Mouse (Mus musculus) testis, adult 2 months (tissue): ENCODE results near the gene Tanc1. TPM values are rescaled to one million over a fixed set of nuclear protein-coding genes. Genes with fewer than 3 reads are reported as not detected.

Experiments
- H3K27ac ChIP-seq: fragments of 200-500 bp; 2 replicates; pipeline ENCODE4 v1.5.1; 2012; ENCODE audit warnings: low read depth, low read length; ENCODE audit not compliant: control insufficient read depth, insufficient read depth
- H3K27me3 ChIP-seq: fragments of 200-500 bp; 2 replicates; pipeline ENCODE4 v1.6.1; 2012; ENCODE audit warnings: mild to moderate bottlenecking, low read length, moderate library complexity; ENCODE audit not compliant: control insufficient read depth, insufficient read depth
- H3K36me3 ChIP-seq: fragments of 200-500 bp; 2 replicates; pipeline ENCODE4 v1.6.1; 2012; ENCODE audit warnings: mild to moderate bottlenecking, low read length; ENCODE audit not compliant: control insufficient read depth, insufficient read depth
- H3K4me1 ChIP-seq: fragments of 200-500 bp; 2 replicates; pipeline ENCODE4 v1.6.1; 2012; ENCODE audit warnings: low read length; ENCODE audit not compliant: control insufficient read depth, insufficient read depth
- H3K4me3 ChIP-seq: fragments of 200-500 bp; 2 replicates; pipeline ENCODE4 v1.5.1; 2012; ENCODE audit warnings: low read depth, mild to moderate bottlenecking, low read length, moderate library complexity, mixed read lengths; ENCODE audit not compliant: control insufficient read depth
- CTCF ChIP-seq: fragments of 200-500 bp; IDR thresholded peaks from 2 replicates; pipeline ENCODE4 v1.5.1; 2012; ENCODE audit warnings: low read depth, mild to moderate bottlenecking, inconsistent platforms, low read length, moderate library complexity; ENCODE audit not compliant: control insufficient read depth, insufficient read depth, insufficient replicate concordance
- POLR2A ChIP-seq: fragments of 200-500 bp; IDR thresholded peaks from 2 replicates; pipeline ENCODE4 v1.6.1; 2012; ENCODE audit warnings: low read depth, mild to moderate bottlenecking, inconsistent platforms, low read length, moderate library complexity; ENCODE audit not compliant: control insufficient read depth
- polyA plus RNA-seq: library from polyadenylated mRNA; depleted of rRNA; stranded (reverse); fragments of >200 nt; gene quantifications from 2 replicates; pipeline ENCODE4 v1.2.3, GENCODE M21; 2012

Gene Tanc1
- polyA plus RNA-seq, 1 experiment = 7.0 TPM

- TF ChIP-seq CTCF (no peak), POLR2A (no peak)
- Histone ChIP-seq H3K4me1 (no peaks in the 10 kb centered on the region), H3K4me3 (no peak overlapping the region), H3K27ac (no peak overlapping the region), H3K36me3 (no peaks in the 10 kb centered on the region), H3K27me3 (no peaks in the 10 kb centered on the region)
Measured at GRCm38 (mm10) chr2:59783832-59784627, 172.2 kb downstream of the Tanc1 start.

GRCm38 (mm10) chr2:59784628-59784883 is 172.7 kb downstream of the Tanc1 start:
- no peak for TF ChIP-seq CTCF
- H3K4me3 ChIP-seq = no peak overlapping the region
- H3K36me3 ChIP-seq = no peaks in the 10 kb centered on the region
- no peaks in the 10 kb centered on the region for H3K4me1 ChIP-seq
- H3K27me3 ChIP-seq = no peaks in the 10 kb centered on the region
- no peak overlapping the region for H3K27ac ChIP-seq

- Histone ChIP-seq H3K36me3 (no peaks in the 10 kb centered on the region), H3K4me3 (no peak overlapping the region), H3K27ac (no peak overlapping the region), H3K4me1 (no peaks in the 10 kb centered on the region), H3K27me3 (no peaks in the 10 kb centered on the region)
- TF ChIP-seq CTCF (no peak), POLR2A (no peak)
Measured at GRCm38 (mm10) chr2:59785597-59785996, 173.8 kb downstream of the Tanc1 start.

- Histone ChIP-seq H3K4me3 (no peak overlapping the region), H3K27me3 (no peaks in the 10 kb centered on the region), H3K27ac (no peak overlapping the region), H3K4me1 (no peaks in the 10 kb centered on the region), H3K36me3 (no peaks in the 10 kb centered on the region)
- no peak for TF ChIP-seq CTCF
- no peak for TF ChIP-seq POLR2A
Measured at GRCm38 (mm10) chr2:59788704-59789500, 177.1 kb downstream of the Tanc1 start.

GRCm38 (mm10) chr2:59791596-59791995 is 179.8 kb downstream of the Tanc1 start:
- Histone ChIP-seq H3K36me3 (no peaks in the 10 kb centered on the region), H3K27me3 (no peaks in the 10 kb centered on the region), H3K4me1 (no peaks in the 10 kb centered on the region), H3K27ac (no peak overlapping the region), H3K4me3 (no peak overlapping the region)
- TF ChIP-seq POLR2A (no peak), CTCF (no peak)

DNA sequence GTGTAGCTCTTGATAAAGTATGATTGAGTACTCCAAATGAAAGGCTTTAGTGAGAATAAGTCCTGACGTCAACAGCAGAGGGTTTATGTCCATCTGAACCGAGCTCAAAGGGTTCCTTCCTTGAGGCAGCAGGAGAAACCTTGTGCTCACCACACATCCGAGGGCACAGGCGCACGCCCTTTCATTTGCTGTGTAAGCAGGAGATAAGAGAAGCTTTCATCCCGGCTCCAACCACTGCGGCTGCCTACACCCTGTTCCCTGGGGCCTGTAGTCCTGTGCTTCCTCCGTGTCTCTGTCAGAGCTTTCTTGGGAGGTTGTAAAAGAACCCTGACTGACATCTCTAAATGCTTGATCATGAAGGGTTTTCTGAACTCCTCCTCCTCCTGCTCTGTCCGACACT is 181.5 kb downstream of the Tanc1 start:
- no peaks in the 10 kb centered on the region for H3K27me3 ChIP-seq
- no peak for TF ChIP-seq POLR2A
- no peak for TF ChIP-seq CTCF
- H3K36me3 ChIP-seq = no peaks in the 10 kb centered on the region
- no peak overlapping the region for H3K4me3 ChIP-seq
- H3K27ac ChIP-seq = no peak overlapping the region
- no peaks in the 10 kb centered on the region for H3K4me1 ChIP-seq

DNA sequence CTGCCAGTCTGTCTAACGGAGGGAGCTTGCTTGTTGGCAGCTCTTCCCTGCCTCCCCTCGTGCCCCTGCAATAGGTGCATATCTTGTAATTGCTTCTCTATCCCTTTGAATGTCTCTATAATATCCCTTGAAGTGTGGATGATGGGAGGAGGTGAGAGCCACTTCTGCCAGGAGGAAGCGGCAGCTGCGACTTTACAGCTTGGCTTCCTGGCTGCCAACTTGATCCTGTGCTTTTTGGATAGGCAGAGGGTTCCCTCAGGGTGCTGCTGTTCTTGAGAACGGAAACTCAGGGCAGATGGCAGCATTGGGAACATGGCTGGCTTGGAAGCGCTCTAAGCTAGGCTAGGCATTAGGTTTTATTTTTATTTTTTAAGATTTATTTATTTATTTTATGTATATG is 183.0 kb downstream of the Tanc1 start:
- Histone ChIP-seq H3K4me1 (no peaks in the 10 kb centered on the region), H3K27me3 (no peaks in the 10 kb centered on the region), H3K36me3 (no peaks in the 10 kb centered on the region), H3K27ac (no peak overlapping the region), H3K4me3 (no peak overlapping the region)
- no peak for TF ChIP-seq CTCF
